Mouse (Mus musculus): ENCODE measurements around the gene Ing3.

DNA sequence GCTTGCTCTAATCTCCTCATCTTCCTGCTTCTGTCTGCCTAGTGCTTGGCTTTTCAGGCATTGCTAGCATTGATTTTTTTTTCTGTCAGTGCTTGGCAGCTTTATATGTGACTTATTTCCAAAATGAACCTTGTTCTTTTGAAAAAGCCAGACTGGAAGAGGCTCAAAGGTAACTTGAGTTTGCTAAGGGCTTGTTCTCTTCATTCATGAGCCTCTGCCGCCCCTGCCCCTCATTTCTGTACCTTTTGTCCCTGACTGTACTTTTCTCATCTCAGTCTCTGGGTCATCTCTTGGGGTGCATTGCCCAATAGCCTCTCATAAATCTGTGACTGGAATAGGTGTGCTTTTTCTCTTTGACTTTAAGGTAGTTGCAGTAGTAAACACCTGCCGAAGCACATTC, 1.3 kb downstream of the Ing3 start:
- no peak for TF ChIP-seq POLR2A (IDR thresholded peaks at IDR 0.05; ENCODE audit: low read depth, low read length)
- no peak for TF ChIP-seq CTCF (conservative IDR thresholded peaks at IDR 0.05; ENCODE audit: insufficient read depth, insufficient read length, low read depth, low read length)
